Mouse (Mus musculus) thymus, postnatal 4 days (tissue): ENCODE results near the gene 4931409K22Rik.
A peak's percentile ranks its signal among the peaks of the same experiment; 100 is the strongest.

ENCODE experiments used
- DNase-seq: peaks from one replicate; pipeline ENCODE4 v3.0.0; 2021

4931409K22Rik gene

DNA sequence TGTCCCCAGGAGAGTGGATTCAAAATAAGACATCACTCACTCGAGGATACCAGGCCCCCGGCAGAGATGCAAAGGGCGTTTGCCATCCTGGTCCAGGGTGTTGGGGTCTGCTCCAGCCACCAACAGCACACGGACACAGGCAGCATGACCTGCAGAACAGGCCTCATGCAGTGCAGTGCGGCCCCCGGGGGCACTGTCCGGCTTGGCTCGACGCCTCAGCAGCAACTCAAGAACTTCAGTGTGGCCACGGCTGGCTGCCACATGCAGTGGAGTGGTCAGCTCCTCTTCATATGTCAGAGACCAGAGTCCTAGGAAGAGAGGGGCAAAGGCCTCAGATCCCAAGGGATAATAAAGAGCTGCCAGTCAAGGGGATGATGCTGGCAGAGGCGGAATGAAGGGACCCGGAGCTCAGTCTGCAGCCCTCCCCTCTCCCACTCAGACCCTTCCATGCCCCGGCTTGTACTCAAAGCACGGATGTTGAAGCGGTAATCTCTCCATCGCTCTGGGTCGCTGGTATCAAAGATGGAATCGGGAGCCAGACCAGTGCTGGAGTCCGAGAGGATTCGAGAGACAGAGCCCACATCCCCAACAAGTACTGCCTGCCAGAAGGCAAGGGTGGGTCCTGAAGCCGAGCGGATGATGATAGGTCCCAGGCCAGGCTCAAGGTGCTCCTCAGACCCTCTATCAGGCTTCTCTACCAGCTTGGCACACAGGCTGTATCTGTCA, 16.9 kb downstream of the 4931409K22Rik start:
- no peak for DNase-seq

DNA sequence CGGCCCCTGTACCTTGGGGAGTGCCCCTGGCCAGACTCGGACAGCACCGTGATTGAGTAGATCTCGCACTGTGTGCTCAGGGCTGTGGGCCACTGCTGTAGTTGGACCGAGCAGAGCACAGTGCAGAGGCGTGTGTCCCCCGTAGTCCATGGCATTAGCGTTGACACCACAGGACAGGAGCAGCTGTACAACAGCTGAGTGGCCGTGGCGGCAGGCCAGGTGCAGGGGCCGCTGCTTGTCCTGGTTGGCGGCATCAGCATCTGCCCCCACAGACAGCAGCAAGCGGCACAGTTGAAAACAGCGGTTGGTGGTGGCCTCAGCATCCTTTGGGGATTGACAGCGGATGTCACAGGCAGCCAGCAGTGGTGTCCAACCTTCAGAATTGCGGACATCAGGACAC, 19.0 kb downstream of the 4931409K22Rik start:
- no peak for DNase-seq

DNA sequence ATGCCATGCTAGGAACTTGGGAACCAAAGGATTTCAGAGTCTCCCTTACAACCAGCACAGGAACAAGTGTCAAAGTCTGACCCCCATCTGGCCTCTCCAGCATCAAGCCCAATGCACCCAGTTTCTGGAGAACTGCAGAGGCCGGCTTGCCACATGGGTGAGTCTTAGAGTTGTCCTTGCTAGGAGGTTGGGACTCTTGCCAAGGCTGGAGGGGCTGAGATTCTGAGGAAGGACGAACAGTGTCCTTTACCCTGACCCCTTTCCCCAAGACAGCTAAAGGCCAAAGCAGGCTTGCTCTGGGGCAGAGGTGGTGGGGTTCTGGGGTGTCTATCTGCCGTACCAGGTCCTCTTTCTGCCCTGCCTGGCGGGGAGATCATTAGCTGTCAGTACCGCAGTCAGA, 20.1 kb downstream of the 4931409K22Rik start:
- DNase-seq: no peak

DNA sequence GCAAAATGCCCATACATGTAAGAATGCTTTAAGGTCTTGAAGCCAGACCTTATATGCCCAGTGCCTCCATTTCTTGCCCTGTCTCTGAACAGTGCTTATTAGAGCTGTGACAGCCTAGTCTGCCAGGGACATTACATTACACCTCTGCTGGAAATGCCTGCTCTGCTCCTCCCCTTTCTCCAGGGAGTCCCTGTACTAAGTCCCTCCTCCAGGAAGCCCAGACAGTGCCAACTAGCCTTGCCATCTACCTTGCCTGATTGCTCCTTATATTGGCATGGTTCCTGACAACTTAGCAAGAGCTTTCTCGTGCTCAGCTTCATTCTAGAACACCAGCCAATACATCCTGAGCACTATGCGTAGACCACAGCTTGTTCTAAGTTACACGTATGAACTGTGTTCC, 20.9 kb downstream of the 4931409K22Rik start:
- no peak for DNase-seq

DNA sequence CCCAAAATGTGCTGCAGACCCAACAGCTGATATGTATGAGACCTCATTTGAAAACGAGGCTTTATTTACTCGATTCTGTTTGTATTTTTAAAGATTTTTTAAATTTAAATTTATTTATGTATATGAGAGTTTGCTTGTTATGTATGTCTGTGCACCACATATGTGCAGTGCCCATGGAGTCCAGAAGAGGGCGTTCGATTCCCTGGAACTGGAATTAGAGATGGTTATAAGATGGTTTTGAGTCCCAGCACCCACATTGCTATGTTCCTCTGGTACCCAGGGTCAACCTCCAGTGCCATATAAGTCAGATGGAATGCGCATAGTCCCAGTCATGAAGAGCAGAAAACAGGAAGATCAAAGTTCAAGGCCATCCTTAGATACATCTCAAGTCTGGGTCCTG, 22.3 kb downstream of the 4931409K22Rik start:
- DNase-seq: peak; percentile 43

DNA sequence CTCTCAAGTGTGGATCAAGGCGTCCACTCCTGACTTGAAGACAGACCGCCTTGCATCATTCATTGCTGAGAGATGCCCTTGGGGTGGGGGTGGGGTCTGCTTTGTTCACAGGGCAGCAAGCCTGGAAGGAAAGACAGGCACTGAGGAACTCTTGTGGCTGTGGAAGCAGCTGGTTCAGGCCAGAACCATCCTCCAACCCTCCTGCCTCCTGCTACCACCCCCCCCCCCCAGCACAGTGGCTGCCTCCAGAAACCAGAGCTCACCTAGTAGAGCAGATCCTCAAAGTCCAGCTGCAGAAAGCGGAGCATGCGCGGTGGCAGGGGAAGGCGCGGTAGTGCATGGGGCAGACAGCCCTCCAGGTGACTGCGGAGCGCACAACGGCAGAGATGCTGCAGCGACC, 23.2 kb downstream of the 4931409K22Rik start:
- no peak for DNase-seq

DNA sequence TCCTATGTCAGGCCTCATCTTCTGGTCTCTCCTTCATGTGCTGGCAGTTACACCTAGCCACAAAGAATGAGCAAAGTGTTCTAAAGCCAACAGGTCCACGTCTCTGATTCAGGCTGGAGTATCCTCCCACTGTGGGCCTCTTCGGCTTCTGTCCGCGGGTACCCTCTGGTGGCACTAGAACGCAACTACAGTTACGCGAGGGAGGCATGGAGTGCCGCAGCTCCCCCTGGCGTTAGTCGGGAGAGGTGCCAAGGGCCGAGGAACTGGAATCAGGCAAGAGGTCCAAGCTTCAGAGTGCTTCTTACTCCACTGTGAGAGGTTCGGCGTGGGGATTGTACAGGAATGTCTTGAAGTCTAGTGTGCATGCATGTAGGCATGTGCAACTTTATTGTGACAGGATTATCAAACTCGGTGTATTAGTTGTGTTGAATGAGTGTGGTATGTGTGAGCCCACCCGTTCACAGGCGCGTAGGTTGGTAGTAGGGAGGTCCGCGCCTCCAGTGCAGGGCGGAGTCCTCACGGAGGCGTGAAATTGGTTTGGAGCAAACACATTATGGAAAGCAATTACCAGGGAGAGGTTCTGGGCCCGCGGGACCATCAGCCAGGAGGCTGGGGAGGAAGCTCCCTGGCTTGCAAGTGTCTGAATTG, 26.4 kb downstream of the 4931409K22Rik start:
- DNase-seq: peak; percentile 92

DNA sequence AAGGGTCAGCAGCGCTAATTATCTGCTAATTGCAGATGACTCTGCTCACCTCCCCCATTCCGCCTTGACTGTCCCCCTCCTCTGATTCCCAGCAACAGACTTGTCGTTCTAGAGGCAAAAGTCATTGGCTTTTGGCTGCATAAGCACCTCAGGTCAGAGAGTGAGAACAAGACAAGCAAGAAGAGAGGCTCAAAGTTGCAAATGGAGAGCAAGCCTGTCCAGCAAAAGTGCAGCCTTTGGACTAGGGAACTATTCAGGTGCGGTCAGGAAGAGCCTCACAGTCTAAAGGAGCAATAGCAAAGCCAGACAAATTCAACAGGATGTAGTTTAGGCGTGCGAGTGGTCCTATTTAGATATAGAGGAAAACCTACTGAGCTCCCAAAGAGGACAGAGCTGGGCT, 28.8 kb downstream of the 4931409K22Rik start:
- no peak for DNase-seq

DNA sequence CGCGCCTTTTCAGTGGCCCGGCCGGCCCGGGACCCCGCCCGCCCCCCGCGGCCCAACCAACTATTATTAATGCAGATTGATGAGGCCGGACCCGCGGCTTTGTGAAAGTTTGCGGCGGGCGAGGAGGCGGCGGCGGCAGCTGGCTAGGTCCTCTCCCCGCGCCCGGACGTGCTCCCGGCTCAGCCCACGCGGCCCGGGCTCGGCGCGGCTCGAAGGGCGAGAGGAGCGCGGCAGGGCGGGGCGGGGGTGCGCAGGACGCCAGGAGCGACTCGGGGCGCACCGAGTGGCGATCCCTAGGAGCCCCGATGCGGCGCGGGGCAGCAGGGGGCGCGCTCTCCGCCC, 29.7 kb downstream of the 4931409K22Rik start, which contains the start of gene Gbx1:
Gbx1 (minus strand) TSS at position 314 of the 342 bp plus-strand sequence.
- DNase-seq: peak; percentile 53

DNA sequence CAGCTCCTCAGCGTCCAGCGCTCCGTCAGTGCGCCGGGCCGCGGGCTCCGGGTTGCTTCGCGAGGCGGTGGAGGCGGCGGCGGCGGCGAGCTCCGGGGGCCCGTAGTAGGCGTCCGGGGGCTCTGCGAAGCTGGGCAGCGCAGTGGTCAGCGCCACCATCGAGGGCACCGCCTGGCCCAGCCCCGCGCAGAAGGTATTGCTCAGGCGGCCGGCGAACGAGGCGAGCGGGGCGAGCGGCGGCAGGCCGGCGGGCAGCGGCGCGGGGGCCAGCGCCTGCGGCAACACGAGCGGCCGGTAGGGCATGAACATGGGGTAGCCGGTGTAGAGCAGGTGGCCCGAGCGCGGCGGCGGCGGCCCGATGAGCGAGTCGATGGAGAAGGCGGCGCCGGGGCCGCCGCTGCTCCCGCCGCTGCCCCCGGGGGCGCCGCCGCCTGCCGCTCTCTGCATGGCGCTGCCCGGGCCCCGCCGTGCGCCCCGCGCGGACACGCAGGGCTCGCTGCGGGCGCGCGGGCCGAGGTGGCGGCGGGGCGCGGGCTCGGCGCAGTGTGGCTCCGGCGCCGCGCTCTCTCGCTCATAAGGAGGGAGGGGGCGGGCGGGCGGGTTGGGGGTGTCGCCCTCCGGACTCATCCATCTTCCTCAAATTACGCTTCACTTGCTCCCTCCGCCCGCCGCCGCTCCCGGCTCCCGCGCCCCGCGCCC, 30.3 kb downstream of the 4931409K22Rik start:
- peak; percentile 27 for DNase-seq

DNA sequence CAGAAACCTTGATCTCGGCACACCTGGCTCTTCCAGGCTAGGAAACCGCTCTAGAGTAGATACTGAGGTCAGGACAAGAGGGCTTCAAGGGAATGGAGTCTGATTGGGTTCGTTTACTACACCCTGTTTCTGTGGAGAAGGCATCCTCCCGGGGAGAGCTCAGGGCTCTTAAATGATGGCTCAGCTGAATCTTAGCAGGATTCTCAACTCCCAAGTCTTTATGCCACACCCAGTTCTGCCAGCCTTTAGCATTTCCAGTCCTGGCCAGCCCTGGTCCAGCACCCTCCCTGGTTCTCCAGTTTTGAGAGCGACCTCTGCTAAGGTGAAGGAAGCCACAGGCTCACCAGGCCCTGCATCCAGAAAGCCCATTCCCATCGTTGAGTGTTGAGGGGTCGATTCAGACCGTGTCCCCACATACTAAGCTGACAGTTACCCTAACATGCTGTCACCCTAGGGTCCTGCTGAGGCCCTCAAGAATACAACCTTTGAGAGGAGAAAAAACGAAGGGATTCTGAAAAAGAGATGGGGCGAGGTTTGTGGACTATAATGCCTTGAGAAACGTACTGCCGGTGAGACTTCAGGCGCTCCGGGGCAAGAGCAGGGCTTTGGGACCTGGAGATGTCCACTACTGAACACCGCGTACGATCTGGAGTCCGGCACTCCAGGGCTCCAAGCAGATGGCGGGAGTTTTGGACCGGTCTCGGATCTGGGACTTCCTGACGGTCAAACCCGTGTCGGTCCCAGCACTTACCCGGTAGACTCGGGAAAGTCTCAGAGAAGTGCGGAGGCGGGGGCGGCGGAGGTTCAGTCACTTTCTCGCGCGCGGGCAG, 31.0 kb downstream of the 4931409K22Rik start:
- DNase-seq: no peak

DNA sequence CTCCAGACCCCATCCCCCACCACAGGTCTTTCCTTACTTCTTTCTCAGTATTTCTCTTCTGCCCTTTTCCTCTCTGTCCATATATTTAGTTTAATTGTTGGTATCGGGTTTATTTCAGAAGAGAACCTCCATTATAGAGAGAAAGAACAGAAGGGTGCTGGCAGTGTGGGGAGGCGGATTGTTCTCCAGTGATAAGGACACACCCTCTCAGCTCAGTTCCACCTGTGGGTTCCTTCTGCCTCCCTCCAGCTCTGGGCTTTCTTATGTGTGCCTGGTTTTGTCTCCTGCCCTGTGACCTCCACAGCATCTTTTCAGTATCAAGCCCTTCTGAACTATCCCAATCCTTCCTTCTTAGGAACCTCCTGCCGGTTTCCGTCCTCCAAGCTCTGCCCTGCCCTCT, 32.1 kb downstream of the 4931409K22Rik start:
- no peak for DNase-seq

DNA sequence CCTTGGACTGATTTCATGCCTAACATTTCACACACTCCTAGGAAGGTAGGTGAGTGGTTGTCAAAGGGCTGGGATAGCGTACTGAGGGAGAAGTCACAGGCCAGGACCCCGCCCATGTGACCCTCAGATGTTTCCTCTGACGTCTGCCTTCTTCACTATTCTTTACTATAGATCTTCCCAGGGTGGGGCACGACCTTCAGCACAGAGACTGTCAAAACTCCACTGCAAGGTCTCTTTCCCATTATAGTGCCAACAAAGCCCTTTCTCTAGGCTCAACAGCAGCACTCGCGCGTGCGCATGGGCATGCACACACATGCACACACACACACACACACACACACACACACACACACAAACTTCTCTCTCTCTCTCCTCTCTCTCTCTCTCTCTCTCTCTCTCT, 32.8 kb downstream of the 4931409K22Rik start:
- no peak for DNase-seq

DNA sequence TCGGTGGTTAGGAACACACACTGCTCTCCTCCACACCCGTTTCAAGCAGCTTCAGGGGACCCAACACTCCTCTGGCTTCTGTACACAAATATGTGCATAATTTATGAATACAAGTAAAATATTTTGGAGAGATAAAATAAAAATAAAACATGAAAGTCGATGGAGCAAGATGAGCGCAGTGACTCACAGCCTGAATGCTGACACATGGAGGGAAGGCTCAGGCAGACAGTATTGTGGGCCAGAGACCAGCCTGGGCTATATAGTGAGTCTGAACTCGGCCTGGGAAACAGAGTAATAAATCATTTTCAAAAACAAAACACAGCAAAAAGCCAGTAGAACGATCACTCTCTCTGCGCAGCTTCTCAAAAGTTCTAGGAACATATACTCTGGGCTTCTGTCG, 35.2 kb downstream of the 4931409K22Rik start:
- DNase-seq: no peak

DNA sequence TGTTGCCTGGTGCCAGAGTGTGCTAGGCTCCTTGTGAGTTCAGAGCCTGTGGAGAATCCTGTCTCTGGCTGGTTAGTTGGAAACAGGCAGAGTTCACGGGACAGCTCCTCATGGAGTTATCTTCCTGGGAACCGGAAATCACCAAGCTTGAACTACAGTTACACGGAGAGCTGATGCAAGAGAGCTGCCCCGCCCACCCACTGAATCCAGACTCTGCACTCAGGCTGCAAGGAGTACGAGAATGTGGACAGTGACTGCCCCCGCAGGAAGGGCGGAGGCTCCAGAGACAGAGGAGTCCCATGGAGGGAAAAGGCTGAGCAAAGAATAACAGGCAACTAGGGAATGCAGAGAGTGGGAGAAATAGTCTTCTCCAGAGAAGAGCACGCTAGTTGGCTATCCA, 44.3 kb downstream of the 4931409K22Rik start:
- DNase-seq: no peak

DNA sequence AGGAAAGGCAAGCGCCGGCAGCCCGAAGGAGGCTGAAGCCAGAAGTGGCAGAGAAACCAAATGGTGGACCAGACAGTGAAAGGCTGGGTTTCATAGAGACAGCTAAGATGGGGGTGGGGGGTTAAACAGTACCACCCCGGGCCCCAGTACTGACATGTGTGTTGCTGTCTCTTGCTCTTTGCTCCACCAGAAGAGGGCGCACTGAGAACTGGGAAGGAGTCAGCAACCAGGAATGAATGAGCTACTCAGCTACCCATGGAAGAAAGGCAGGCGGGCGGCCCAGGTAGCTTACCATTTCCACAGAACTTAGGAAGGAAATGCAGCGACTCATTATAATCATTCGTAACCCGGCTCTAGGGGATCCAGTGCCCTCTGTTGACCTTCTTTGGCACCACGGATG, 46.0 kb downstream of the 4931409K22Rik start:
- DNase-seq: peak; percentile 64

DNA sequence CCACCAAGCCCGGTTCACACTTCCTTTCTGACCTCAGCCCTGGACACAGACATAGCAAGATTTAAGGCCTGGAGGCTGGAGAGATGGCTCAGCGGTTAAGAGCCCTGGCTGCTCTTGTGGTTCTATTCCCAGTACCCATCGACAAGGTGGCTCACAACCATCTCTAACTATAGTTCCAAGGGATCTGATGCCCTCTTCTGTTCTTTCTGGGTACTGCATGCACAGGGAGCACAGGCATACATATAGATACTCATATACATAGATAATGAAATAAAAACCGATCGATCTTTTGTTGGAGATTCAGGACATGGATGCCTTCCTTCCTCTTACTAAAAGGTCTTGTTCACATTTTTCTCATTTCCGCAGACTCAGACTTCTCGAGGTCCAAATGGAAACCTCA, 48.2 kb downstream of the 4931409K22Rik start:
- no peak for DNase-seq

DNA sequence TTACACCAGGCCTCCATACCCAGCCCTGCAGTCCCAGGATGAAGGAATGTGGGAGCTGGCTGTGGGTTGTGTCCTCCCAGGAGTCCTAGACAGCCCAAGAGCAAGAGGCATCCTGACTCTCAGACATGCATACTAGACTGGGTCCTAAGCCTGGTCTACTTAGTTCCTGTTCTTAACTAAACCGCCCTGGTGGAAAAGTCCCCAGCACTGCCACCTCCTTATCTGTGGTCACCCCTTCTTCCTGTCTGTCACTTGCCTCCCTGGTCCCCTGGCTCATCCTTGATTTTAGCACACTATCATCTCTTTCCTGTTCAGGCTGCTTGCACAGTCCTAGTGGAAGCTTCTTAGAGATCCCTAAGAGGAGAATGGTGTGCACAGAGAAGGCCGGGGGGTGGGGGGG, 51.1 kb downstream of the 4931409K22Rik start:
- DNase-seq: no peak

DNA sequence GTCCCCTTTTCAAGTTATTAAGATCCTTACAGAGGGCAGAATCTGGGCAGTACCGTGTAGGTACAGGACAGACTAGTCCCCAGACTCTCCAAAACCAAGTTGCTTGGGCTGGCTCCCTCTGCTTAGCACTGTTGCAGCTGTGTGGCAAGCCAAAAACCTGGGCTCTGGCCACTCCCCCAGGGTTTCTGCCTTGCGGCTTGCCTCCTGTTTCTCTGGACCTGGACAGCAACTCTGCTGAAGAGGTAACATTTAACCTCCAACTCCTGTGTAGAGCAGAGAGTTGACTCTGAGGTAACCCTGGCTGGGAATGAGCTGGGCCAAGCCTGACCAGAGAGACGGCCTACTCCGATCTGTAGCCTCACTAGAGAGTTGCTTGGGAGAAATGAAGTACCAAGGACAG, 53.8 kb downstream of the 4931409K22Rik start:
- no peak for DNase-seq

DNA sequence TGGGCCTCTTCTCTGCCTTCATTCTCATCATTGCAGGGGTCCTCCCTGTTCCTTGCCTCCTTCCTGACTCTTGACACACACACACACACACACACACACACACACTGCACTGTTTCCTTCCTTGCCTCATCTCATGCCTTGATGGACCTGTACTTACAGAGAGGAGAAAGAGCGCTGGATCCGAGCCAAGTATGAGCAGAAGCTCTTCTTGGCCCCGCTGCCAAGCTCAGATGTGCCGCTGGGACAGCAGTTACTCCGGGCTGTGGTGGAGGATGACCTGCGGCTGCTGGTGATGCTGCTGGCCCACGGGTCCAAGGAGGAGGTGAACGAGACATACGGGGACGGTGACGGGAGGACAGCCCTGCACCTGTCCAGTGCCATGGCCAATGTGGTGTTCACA, 55.8 kb downstream of the 4931409K22Rik start:
- DNase-seq: no peak

DNA sequence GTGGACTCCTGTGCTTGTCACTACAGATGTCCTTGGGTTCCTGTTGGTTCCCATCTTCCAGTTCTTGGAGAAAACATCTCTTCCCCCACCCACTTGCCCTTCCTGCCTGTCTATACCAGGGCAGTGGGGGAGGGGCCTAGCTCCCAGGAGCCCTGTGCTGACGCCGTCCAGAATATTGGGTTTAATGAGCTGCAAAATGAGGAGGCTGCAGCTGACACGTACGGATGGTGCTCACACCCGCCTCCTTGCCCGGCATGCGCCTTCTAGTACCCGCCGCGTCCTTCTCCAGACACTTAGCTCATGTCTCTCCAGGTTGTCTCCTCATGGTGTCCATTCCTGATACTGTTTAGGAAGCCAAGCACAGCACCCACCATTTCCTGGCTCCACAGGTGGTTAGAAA, 57.5 kb downstream of the 4931409K22Rik start:
- no peak for DNase-seq

DNA sequence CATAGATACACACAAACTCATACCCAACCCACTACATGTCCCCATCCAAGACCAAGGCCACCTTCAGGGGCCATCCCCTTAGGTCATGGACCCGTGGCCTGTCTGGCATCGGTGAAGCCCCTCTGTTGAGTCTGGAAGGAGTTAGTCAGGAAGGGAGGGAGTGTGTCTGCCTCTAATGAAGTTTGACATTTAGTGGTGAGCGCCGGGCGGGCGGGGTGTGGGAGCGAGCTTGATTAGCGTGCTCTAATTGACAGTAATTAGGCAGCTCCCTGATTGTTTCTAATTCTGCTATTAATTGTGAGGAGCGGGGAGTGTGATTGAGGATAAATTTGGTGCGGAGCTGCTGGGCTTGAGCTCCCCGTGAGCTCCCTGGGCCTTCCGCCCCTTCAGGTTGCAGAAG, 59.1 kb downstream of the 4931409K22Rik start:
- DNase-seq: no peak

DNA sequence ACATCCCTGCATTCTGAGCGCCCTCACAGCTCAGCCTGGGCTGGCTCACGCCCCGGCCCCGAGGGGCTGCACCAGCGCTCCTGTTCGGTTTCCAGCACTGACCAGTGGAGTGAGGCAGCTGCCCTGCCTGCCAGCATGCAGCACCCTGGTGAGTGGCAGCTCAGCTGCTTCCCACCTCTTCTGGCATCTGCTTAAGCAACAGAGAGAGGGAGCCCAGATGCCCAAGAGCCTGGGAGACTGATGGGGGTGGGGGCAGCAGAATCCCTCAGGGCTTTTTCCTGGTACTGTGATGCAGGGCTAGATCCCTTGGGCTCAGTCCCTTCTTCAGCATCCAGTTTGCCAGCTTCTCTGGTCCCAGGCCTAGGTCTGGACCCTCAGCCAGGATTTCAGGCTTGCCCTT, 59.9 kb downstream of the 4931409K22Rik start:
- DNase-seq: no peak
